32 mouse cellular contexts compared by ENCODE assay signal in genomic region chr5:36192677-36193076, GRCm38 (mm10). TPM values are rescaled to one million over a fixed set of nuclear protein-coding genes. Genes with fewer than 3 reads are reported as not detected.
DNase-seq lines count a peak whose midpoint lies in the region; ATAC-seq and TF ChIP-seq lines count a peak whose summit lies in the region.
"Had no signal": no experiment of that assay in that cellular context is flagged by ENCODE, and none has a peak within 500 bp of the region (broad histone marks: within the 10 kb centered on the region; RNA-seq: fewer than 3 reads in every experiment).

No protein-coding gene starts in this region.

- peak; percentile 23; the same call in 1 of the 2 replicates for ATAC-seq in embryonic facial prominence, embryonic 14.5 days (ENCODE audit: low read depth)
- ATAC-seq in limb, embryonic 14.5 days (ENCODE audit: low FRiP score, low read depth): 0 out of 2 replicates have a peak, but pooled peaks have one; percentile 28
- 0 out of 2 replicates have a peak, but pooled peaks have one; percentile 30 for ATAC-seq in limb, embryonic 15.5 days (ENCODE audit: insufficient number of reproducible peaks, low FRiP score, low TSS enrichment, low read depth)
- ATAC-seq: activated CD4-positive, CD25-positive, alpha-beta regulatory T cell, adult 4 months; forebrain, embryonic 13.5 days; forebrain, postnatal 0 days; hindbrain, embryonic 16.5 days; intestine, embryonic 15.5 days had no signal

- H3K4me3 ChIP-seq in embryonic facial prominence, embryonic 14.5 days (ENCODE audit: low read depth, low read length): no peak overlapping the region
- H3K4me3 ChIP-seq in embryonic facial prominence, embryonic 10.5 days: no peak overlapping the region
- no peak overlapping the region for H3K4me3 ChIP-seq in gastrocnemius, adult 2 months
- no peak overlapping the region for H3K4me3 ChIP-seq in limb, embryonic 14.5 days (replicated peaks; ENCODE audit: low read length)
- H3K4me3 ChIP-seq in limb, embryonic 10.5 days: no peak overlapping the region
- no peak overlapping the region for H3K4me3 ChIP-seq in limb, embryonic 15.5 days
- H3K4me3 ChIP-seq: erythroblast, embryonic 14.5 days; forebrain, embryonic 13.5 days; heart, embryonic 12.5 days; heart, embryonic 15.5 days; hindbrain, embryonic 13.5 days; intestine, embryonic 15.5 days had no signal

- no peaks in the 10 kb centered on the region for H3K9me3 ChIP-seq in embryonic facial prominence, embryonic 14.5 days (ENCODE audit: control insufficient read depth, low read length)
- H3K9me3 ChIP-seq in embryonic facial prominence, embryonic 10.5 days: no peaks in the 10 kb centered on the region
- H3K9me3 ChIP-seq in limb, embryonic 14.5 days (ENCODE audit: control insufficient read depth, low read length): no peaks in the 10 kb centered on the region
- H3K9me3 ChIP-seq in limb, embryonic 10.5 days (replicated peaks): no peaks in the 10 kb centered on the region
- H3K9me3 ChIP-seq in limb, embryonic 15.5 days: no peaks in the 10 kb centered on the region
- H3K9me3 ChIP-seq: forebrain, embryonic 13.5 days; heart, embryonic 12.5 days; heart, embryonic 15.5 days; hindbrain, embryonic 13.5 days; intestine, embryonic 15.5 days had no signal

- no peak for TF ChIP-seq POLR2A in limb, embryonic 14.5 days (IDR thresholded peaks at IDR 0.05; ENCODE audit: borderline replicate concordance, extremely low read depth, insufficient read depth, insufficient read length)

- no peaks in the 10 kb centered on the region for H3K36me3 ChIP-seq in embryonic facial prominence, embryonic 14.5 days (ENCODE audit: control insufficient read depth, insufficient read depth, low read length)
- H3K36me3 ChIP-seq in embryonic facial prominence, embryonic 10.5 days (replicated peaks): no peaks in the 10 kb centered on the region
- no peaks in the 10 kb centered on the region for H3K36me3 ChIP-seq in limb, embryonic 14.5 days (ENCODE audit: control insufficient read depth, insufficient read depth, low read length)
- no peaks in the 10 kb centered on the region for H3K36me3 ChIP-seq in limb, embryonic 10.5 days
- H3K36me3 ChIP-seq in limb, embryonic 15.5 days: no peaks in the 10 kb centered on the region
- H3K36me3 ChIP-seq: heart, embryonic 12.5 days; heart, embryonic 15.5 days; hindbrain, embryonic 13.5 days; intestine, embryonic 15.5 days had no signal

- no peak overlapping the region for H3K27ac ChIP-seq in embryonic facial prominence, embryonic 14.5 days (replicated peaks; ENCODE audit: low read depth, low read length)
- H3K27ac ChIP-seq in embryonic facial prominence, embryonic 10.5 days (replicated peaks): no peak overlapping the region
- no peak overlapping the region for H3K27ac ChIP-seq in gastrocnemius, adult 2 months
- H3K27ac ChIP-seq in limb, embryonic 14.5 days (replicated peaks; ENCODE audit: low read depth, low read length): no peak overlapping the region
- no peak overlapping the region for H3K27ac ChIP-seq in limb, embryonic 10.5 days
- H3K27ac ChIP-seq in limb, embryonic 15.5 days: no peak overlapping the region
- H3K27ac ChIP-seq: forebrain, embryonic 13.5 days; heart, embryonic 15.5 days; hindbrain, embryonic 13.5 days; intestine, embryonic 15.5 days had no signal

- WGBS in embryonic facial prominence, embryonic 14.5 days: 74% methylated on average over 2 of the region's 2 CpGs
- WGBS in embryonic facial prominence, embryonic 10.5 days: 83% methylated on average over 2 of the region's 2 CpGs
- WGBS in limb, embryonic 14.5 days: 72% methylated on average over 2 of the region's 2 CpGs
- WGBS in limb, embryonic 10.5 days: 89% methylated on average over 2 of the region's 2 CpGs
- WGBS in limb, embryonic 15.5 days: 63% methylated on average over 2 of the region's 2 CpGs

- intact Hi-C loops in gastrocnemius, adult 2 months (cut with DNase I): no loop called here

- TF ChIP-seq CTCF in gastrocnemius, adult 2 months (IDR thresholded peaks at IDR 0.05): no peak

- H3K27me3 ChIP-seq in embryonic facial prominence, embryonic 14.5 days (replicated peaks; ENCODE audit: control insufficient read depth, insufficient read depth, low read length): no peaks in the 10 kb centered on the region
- H3K27me3 ChIP-seq in embryonic facial prominence, embryonic 10.5 days (replicated peaks; ENCODE audit: low read depth, poor library complexity, severe bottlenecking): no peaks in the 10 kb centered on the region
- no peaks in the 10 kb centered on the region for H3K27me3 ChIP-seq in limb, embryonic 14.5 days (ENCODE audit: control insufficient read depth, insufficient read depth, low read length)
- H3K27me3 ChIP-seq in limb, embryonic 10.5 days (ENCODE audit: low read depth, poor library complexity, severe bottlenecking): no peaks in the 10 kb centered on the region
- H3K27me3 ChIP-seq in limb, embryonic 15.5 days: no peaks in the 10 kb centered on the region
- H3K27me3 ChIP-seq: forebrain, embryonic 13.5 days; heart, embryonic 15.5 days; intestine, embryonic 15.5 days had no signal

- H3K4me2 ChIP-seq in embryonic facial prominence, embryonic 14.5 days (ENCODE audit: low read depth, low read length): no peak overlapping the region
- H3K4me2 ChIP-seq in limb, embryonic 14.5 days (replicated peaks; ENCODE audit: low read depth, low read length, severe bottlenecking): no peak overlapping the region
- no peak overlapping the region for H3K4me2 ChIP-seq in limb, embryonic 15.5 days
- H3K4me2 ChIP-seq: forebrain, embryonic 13.5 days; heart, embryonic 12.5 days; heart, embryonic 15.5 days; hindbrain, embryonic 13.5 days; intestine, embryonic 15.5 days had no signal

- peaks cover 7% of the 10 kb centered on the region; the same call in 1 of the 2 replicates for H3K4me1 ChIP-seq in embryonic facial prominence, embryonic 14.5 days (ENCODE audit: control insufficient read depth, insufficient read depth, low read length)
- peaks cover 20% of the 10 kb centered on the region for H3K4me1 ChIP-seq in embryonic facial prominence, embryonic 10.5 days
- no peaks in the 10 kb centered on the region for H3K4me1 ChIP-seq in limb, embryonic 14.5 days (ENCODE audit: control insufficient read depth, insufficient read depth, low read length)
- H3K4me1 ChIP-seq in limb, embryonic 10.5 days: peaks cover 8% of the 10 kb centered on the region
- peaks cover 27% of the 10 kb centered on the region for H3K4me1 ChIP-seq in limb, embryonic 15.5 days

- DNase-seq in embryonic facial prominence, embryonic 14.5 days (ENCODE audit: low spot score): peak; percentile 55
- no peak for DNase-seq in embryonic facial prominence, embryonic 10.5 days (ENCODE audit: low spot score)
- DNase-seq in gastrocnemius, adult 2 months: peak; percentile 49
- DNase-seq in gastrocnemius, adult 8-10 months (ENCODE audit: low spot score in 2 of 2): no peak
- peak; percentile 37 for DNase-seq in limb, embryonic 14.5 days (ENCODE audit: low spot score)
- no peak for DNase-seq in limb, embryonic 10.5 days (ENCODE audit: low spot score)
- DNase-seq in heart, postnatal 4 days: no peak
- DNase-seq: adrenal gland, adult 8-10 months; adrenal gland, postnatal 25 days; cerebellum, adult 11-12 months; cerebellum, adult 8-10 months; cerebellum, postnatal 10 days; cerebellum, postnatal 36 days; embryo, embryonic 11 days; forebrain, postnatal 0 days; heart, adult 18-20 months; heart, postnatal 10 days; heart, postnatal 36 days; kidney, adult 11 months had no signal

- no peak overlapping the region for H3K9ac ChIP-seq in embryonic facial prominence, embryonic 14.5 days (ENCODE audit: low read depth, low read length)
- no peak overlapping the region; the same call in 1 of the 2 replicates for H3K9ac ChIP-seq in limb, embryonic 14.5 days (ENCODE audit: low read depth, low read length, severe bottlenecking)
- no peak overlapping the region for H3K9ac ChIP-seq in limb, embryonic 15.5 days
- H3K9ac ChIP-seq: forebrain, embryonic 13.5 days; forebrain, postnatal 0 days; heart, embryonic 12.5 days; heart, embryonic 15.5 days; hindbrain, embryonic 13.5 days; intestine, embryonic 15.5 days had no signal

RNA-seq across cellular contexts. Expression of gene Psapl1, which starts 11.1 kb away (rescaled TPM):
- 3.6 and 7.5 TPM in 2 replicates for polyA plus RNA-seq in embryonic facial prominence, embryonic 14.5 days (2014; fragmentation: Nextera tagmentation; extraction: Ambion mirVana)
- polyA plus RNA-seq in embryonic facial prominence, embryonic 10.5 days (2016; fragmentation: Nextera tagmentation; extraction: Ambion mirVana): 0.05 and 0.07 TPM in 2 replicates
- total RNA-seq in gastrocnemius, adult 2 months (2021): not detected
- not detected for total RNA-seq in gastrocnemius, adult 8-10 months (2022)
- polyA plus RNA-seq in limb, embryonic 14.5 days (2012; rRNA removed): 0.81 and 1.2 TPM in 2 replicates
- 4.5 and 7.3 TPM in 2 replicates for polyA plus RNA-seq in limb, embryonic 14.5 days (2014; fragmentation: Nextera tagmentation; extraction: Ambion mirVana)
- 0.05 TPM in 1 of 2 replicates, not detected in the other for polyA plus RNA-seq in limb, embryonic 10.5 days (2016; fragmentation: Nextera tagmentation; extraction: Ambion mirVana)
- 95.5 and 111 TPM in 2 replicates for polyA plus RNA-seq in limb, embryonic 15.5 days (2015; fragmentation: Nextera tagmentation; extraction: Ambion mirVana)
- not detected for total RNA-seq in heart, postnatal 4 days (2021)
- total RNA-seq: adrenal gland, postnatal 25 days; ES-E14; forebrain, postnatal 0 days; heart, adult 18-20 months; heart, postnatal 10 days; heart, postnatal 36 days had no signal
- polyA plus RNA-seq: activated CD4-positive, CD25-positive, alpha-beta regulatory T cell, adult 4 months; brain, embryonic 14.5 days; cortical plate, adult 2 months; erythroblast, embryonic 14.5 days; forebrain, postnatal 0 days; frontal cortex, adult 2 months; heart, embryonic 12.5 days; hindbrain, embryonic 13.5 days had no signal

Comparison
In these comparisons a context has a peak if more than half of its experiments do, and no peak if none do; other contexts are left out.
1. DNase-seq: peak in embryonic facial prominence, embryonic 14.5 days (single experiment), gastrocnemius, adult 2 months (single experiment) and limb, embryonic 14.5 days (single experiment); none in embryonic facial prominence, embryonic 10.5 days (single experiment), gastrocnemius, adult 8-10 months (0 of 2), limb, embryonic 10.5 days (single experiment) and heart, postnatal 4 days (single experiment).
2. RNA of gene Psapl1, which starts 11.1 kb away (polyA plus RNA-seq): 95.5 to 111 TPM in limb, embryonic 15.5 days; 3.6 to 7.5 TPM in embryonic facial prominence, embryonic 14.5 days, 0.81 to 7.3 TPM in limb, embryonic 14.5 days, 0.05 to 0.07 TPM in embryonic facial prominence, embryonic 10.5 days and 0.05 TPM in limb, embryonic 10.5 days; every median in the first group is over 10 times any median in the second.
3. Peak in every context shown above with its lines, with median percentiles within 50 percentile points of each other: ATAC-seq.